Mouse (Mus musculus) midbrain, embryonic 10.5 days (tissue): ENCODE measurements around the gene Aqp3. TPM values are rescaled to one million over a fixed set of nuclear protein-coding genes. Genes with fewer than 3 reads are reported as not detected.

ENCODE experiments used
- DNase-seq: peaks from one replicate; pipeline ENCODE4 v3.0.0-alpha.2; 2017; ENCODE audit warnings: low spot score
- H3K27ac ChIP-seq: fragments of 300-500 bp; sonication (generic); replicated peaks from 2 replicates; pipeline ENCODE4 v1.5.1; 2016; ENCODE audit warnings: mild to moderate bottlenecking
- H3K27me3 ChIP-seq: fragments of 300-500 bp; sonication (generic); 2 replicates; pipeline ENCODE4 v1.6.1; 2016; ENCODE audit warnings: low read depth, mild to moderate bottlenecking; ENCODE audit not compliant: poor library complexity, severe bottlenecking
- H3K36me3 ChIP-seq: fragments of 300-500 bp; sonication (generic); 2 replicates; pipeline ENCODE4 v1.6.1; 2016; ENCODE audit warnings: mild to moderate bottlenecking, moderate library complexity
- H3K4me1 ChIP-seq: fragments of 300-500 bp; sonication (generic); 2 replicates; pipeline ENCODE4 v1.6.1; 2016
- H3K4me3 ChIP-seq: fragments of 300-500 bp; sonication (generic); 2 replicates; pipeline ENCODE4 v1.5.1; 2016; ENCODE audit warnings: mild to moderate bottlenecking, moderate library complexity
- H3K9me3 ChIP-seq: fragments of 300-500 bp; sonication (generic); replicated peaks from 2 replicates; pipeline ENCODE4 v1.6.1; 2016; ENCODE audit warnings: mild to moderate bottlenecking
- WGBS: fragments of 180-500 bp; shearing (Covaris S2); methylation state at CpG from one replicate; pipeline ENCODE4 v1.1.7; 2016; 5-methylcytosine and 5-hydroxymethylcytosine counted together
- polyA plus RNA-seq: library from polyadenylated mRNA; unstranded; fragments of >200 nt; fragmentation: Nextera tagmentation; extraction: Ambion mirVana; gene quantifications from 2 replicates; pipeline ENCODE4 v1.2.1, GENCODE M21; 2016

Aqp3 gene
- polyA plus RNA-seq, 1 experiment from 2014 or later, result 5.0 TPM

GRCm38 (mm10) chr4:41050726-41051675 lies 47.0 kb downstream of the Aqp3 start:
- no peaks in the 10 kb centered on the region for H3K9me3 ChIP-seq
- H3K36me3 ChIP-seq, result no peaks in the 10 kb centered on the region
- H3K27ac ChIP-seq, result peak overlapping the region; percentile 72
- H3K4me3 ChIP-seq, result peak overlapping the region; percentile 37
- H3K4me1 ChIP-seq, result peaks cover 6% of the 10 kb centered on the region
- DNase-seq, result peak; percentile 81
- no peaks in the 10 kb centered on the region for H3K27me3 ChIP-seq
- 36% methylated on average over 16 of the region's 16 CpGs for WGBS

- H3K27ac ChIP-seq, result no peak overlapping the region
- no peaks in the 10 kb centered on the region for H3K36me3 ChIP-seq
- H3K4me1 ChIP-seq, result peaks cover 6% of the 10 kb centered on the region
- no peak overlapping the region for H3K4me3 ChIP-seq
- H3K27me3 ChIP-seq, result no peaks in the 10 kb centered on the region
- no peak for DNase-seq
- no peaks in the 10 kb centered on the region for H3K9me3 ChIP-seq
- WGBS, result 84% methylated on average over 2 of the region's 2 CpGs
These were observed 49.1 kb downstream of the Aqp3 start for GRCm38 (mm10) chr4:41048926-41049325.

GRCm38 (mm10) chr4:41047524-41048271 lies 50.3 kb downstream of the Aqp3 start, which contains the start of gene Aqp7:
Aqp7 (minus strand) TSS chr4:41048139.
- H3K4me3 ChIP-seq, result no peak within 1 kb of the TSS
- peaks cover 6% of the 10 kb centered on the region for H3K4me1 ChIP-seq
- H3K36me3 ChIP-seq, result no peaks in the 10 kb centered on the region
- 39% methylated on average over 9 of the region's 9 CpGs for WGBS
- DNase-seq, result no peak
- no peaks in the 10 kb centered on the region for H3K9me3 ChIP-seq
- H3K27ac ChIP-seq, result no peak within 1 kb of the TSS
- no peaks in the 10 kb centered on the region for H3K27me3 ChIP-seq

GRCm38 (mm10) chr4:41046254-41046795 lies 51.7 kb downstream of the Aqp3 start:
- Histone ChIP-seq H3K27ac (no peak overlapping the region), H3K4me3 (no peak overlapping the region), H3K27me3 (no peaks in the 10 kb centered on the region), H3K4me1 (peaks cover 6% of the 10 kb centered on the region), H3K36me3 (no peaks in the 10 kb centered on the region), H3K9me3 (no peaks in the 10 kb centered on the region)
- no peak for DNase-seq
- 85% methylated on average over 13 of the region's 13 CpGs for WGBS

GRCm38 (mm10) chr4:41045288-41045687 lies 52.7 kb downstream of the Aqp3 start:
- H3K4me3 ChIP-seq, result no peak overlapping the region
- peaks cover under 1% of the 10 kb centered on the region; the same call in 1 of the 2 replicates for H3K4me1 ChIP-seq
- no peak overlapping the region for H3K27ac ChIP-seq
- WGBS, result 93% methylated on average over 3 of the region's 3 CpGs
- DNase-seq, result no peak
- H3K36me3 ChIP-seq, result no peaks in the 10 kb centered on the region
- no peaks in the 10 kb centered on the region for H3K9me3 ChIP-seq
- no peaks in the 10 kb centered on the region for H3K27me3 ChIP-seq

- Histone ChIP-seq H3K4me3 (no peak overlapping the region), H3K36me3 (no peaks in the 10 kb centered on the region), H3K4me1 (no peaks in the 10 kb centered on the region; the same call in 1 of the 2 replicates), H3K27me3 (no peaks in the 10 kb centered on the region), H3K27ac (no peak overlapping the region), H3K9me3 (no peaks in the 10 kb centered on the region)
- no peak for DNase-seq
- 82% methylated on average over 5 of the region's 5 CpGs for WGBS
These were observed 54.0 kb downstream of the Aqp3 start for GRCm38 (mm10) chr4:41043961-41044360.

GRCm38 (mm10) chr4:41042880-41043279 lies 55.1 kb downstream of the Aqp3 start:
- Histone ChIP-seq H3K4me3 (no peak overlapping the region), H3K4me1 (no peaks in the 10 kb centered on the region; the same call in 1 of the 2 replicates), H3K9me3 (no peaks in the 10 kb centered on the region), H3K36me3 (no peaks in the 10 kb centered on the region), H3K27me3 (no peaks in the 10 kb centered on the region), H3K27ac (no peak overlapping the region)
- WGBS, result 90% methylated on average over 12 of the region's 12 CpGs
- no peak for DNase-seq

Other genes with a start within 250 kb of the Aqp3 start
- 18.3 and 18.4 TPM in 2 replicates for gene B4galt1, start 244.2 kb downstream of the Aqp3 start, polyA plus RNA-seq
- not detected in 2 replicates for gene Spink4, start 178.1 kb downstream of the Aqp3 start, polyA plus RNA-seq
- gene Bag1, start 149.9 kb downstream of the Aqp3 start, polyA plus RNA-seq, result 189 and 193 TPM in 2 replicates
- 99.4 and 118 TPM in 2 replicates for gene Chmp5, start 149.8 kb downstream of the Aqp3 start, polyA plus RNA-seq
- 94.8 and 98.4 TPM in 2 replicates for gene Nfx1, start 127.3 kb downstream of the Aqp3 start, polyA plus RNA-seq
- 0.10 TPM in 1 of 2 replicates, not detected in the other for gene Aqp7, start 50.0 kb downstream of the Aqp3 start, polyA plus RNA-seq
- gene Nol6, start 26.3 kb upstream of the Aqp3 start, polyA plus RNA-seq, result 28.8 and 31.6 TPM in 2 replicates
- 81.8 and 92.9 TPM in 2 replicates for gene Ube2r2, start 37.6 kb upstream of the Aqp3 start, polyA plus RNA-seq
- 77.0 and 86.5 TPM in 2 replicates for gene Ubap2, start 177.0 kb upstream of the Aqp3 start, polyA plus RNA-seq
- gene Dcaf12, start 216.7 kb upstream of the Aqp3 start, polyA plus RNA-seq, result 61.7 and 67.4 TPM in 2 replicates